In the genomic region with DNA sequence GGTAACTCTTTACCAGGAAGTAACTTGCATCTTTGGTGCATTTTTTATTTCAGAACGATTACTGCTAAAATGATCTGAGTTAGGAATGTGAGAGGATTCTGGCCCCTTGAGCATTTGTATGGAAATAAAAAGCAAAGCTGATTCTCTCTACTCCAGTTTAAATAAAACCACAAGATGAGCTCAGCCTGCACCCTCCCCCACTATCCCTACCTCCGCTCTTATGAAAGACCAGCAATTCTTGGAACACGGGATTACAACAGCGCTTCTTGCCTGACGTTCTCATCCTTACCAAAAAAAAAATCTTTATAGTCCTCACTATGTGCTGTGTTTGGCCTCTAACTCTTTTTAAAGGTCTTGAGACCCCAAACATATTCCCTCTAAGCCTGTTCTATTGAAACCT, we compare ENCODE assay signal across 12 mouse cellular contexts.
DNase-seq lines count a peak whose midpoint lies in the region; ATAC-seq and TF ChIP-seq lines count a peak whose summit lies in the region.
"Had no signal": no experiment of that assay in that cellular context is flagged by ENCODE, and none has a peak within 500 bp of the region (broad histone marks: within the 10 kb centered on the region; RNA-seq: fewer than 3 reads in every experiment).

No protein-coding gene starts in this region.

- H3K4me2 ChIP-seq in heart, embryonic 15.5 days, result peak overlapping the region; percentile 48
- H3K4me2 ChIP-seq: embryonic facial prominence, embryonic 12.5 days; kidney, embryonic 15.5 days; liver, embryonic 12.5 days had no signal

- ATAC-seq in heart, embryonic 15.5 days (replicated peaks; ENCODE audit: insufficient number of reproducible peaks, insufficient read depth, low FRiP score, low read depth), result no peak
- ATAC-seq: liver, embryonic 12.5 days had no signal

- H3K9me3 ChIP-seq in heart, embryonic 15.5 days (replicated peaks), result no peaks in the 10 kb centered on the region
- H3K9me3 ChIP-seq: embryonic facial prominence, embryonic 12.5 days; kidney, embryonic 15.5 days; liver, embryonic 12.5 days; megakaryocyte, embryonic 14.5 days had no signal

- WGBS in heart, embryonic 15.5 days, result 59% methylated on average over 5 of the region's 5 CpGs
- 61% methylated on average over 5 of the region's 5 CpGs for WGBS in lung, adult 2 months

- no peak for TF ChIP-seq CTCF in lung, adult 2 months (IDR thresholded peaks at IDR 0.05; ENCODE audit: insufficient read depth, low read length)
- TF ChIP-seq CTCF in cortical plate, adult 2 months (IDR thresholded peaks at IDR 0.05; ENCODE audit: extremely low read depth, insufficient read depth, low read length), result no peak

- no peak overlapping the region for H3K4me3 ChIP-seq in heart, embryonic 15.5 days
- H3K4me3 ChIP-seq in lung, adult 2 months (replicated peaks; ENCODE audit: extremely low read depth, low read depth, low read length), result no peak overlapping the region
- no peak overlapping the region for H3K4me3 ChIP-seq in cortical plate, adult 2 months (ENCODE audit: insufficient read depth, low read length)
- H3K4me3 ChIP-seq: embryonic facial prominence, embryonic 12.5 days; kidney, embryonic 15.5 days; liver, embryonic 12.5 days had no signal

- peak overlapping the region; percentile 64; the same call in 1 of the 2 replicates for H3K27ac ChIP-seq in heart, embryonic 15.5 days
- H3K27ac ChIP-seq in cortical plate, adult 2 months (ENCODE audit: insufficient read depth, low read length), result 0 out of 2 replicates have a peak overlapping the region, but pooled peaks have one; percentile 59
- H3K27ac ChIP-seq: kidney, embryonic 15.5 days; liver, embryonic 12.5 days had no signal

- no peak for DNase-seq in heart, postnatal 10 days
- DNase-seq in lung, postnatal 36 days, result peak; percentile 30
- no peak for DNase-seq in lung, adult 2 months
- DNase-seq in telencephalon, adult 2 months (ENCODE audit: low read depth, low spot score), result peak; percentile 68
- DNase-seq in retina, postnatal 1 day, result no peak
- DNase-seq: cerebellum, adult 8-10 months had no signal

- H3K36me3 ChIP-seq in heart, embryonic 15.5 days, result no peaks in the 10 kb centered on the region
- H3K36me3 ChIP-seq: embryonic facial prominence, embryonic 12.5 days; kidney, embryonic 15.5 days; liver, embryonic 12.5 days had no signal

- no peak for TF ChIP-seq POLR2A in lung, adult 2 months (IDR thresholded peaks at IDR 0.05; ENCODE audit: borderline replicate concordance, extremely low read depth, low read depth, low read length)
- no peak for TF ChIP-seq POLR2A in cortical plate, adult 2 months (IDR thresholded peaks at IDR 0.05; ENCODE audit: extremely low read depth, insufficient read depth, low read length)

- intact Hi-C loops in heart, postnatal 10 days (cut with DNase I), result loop anchor here (5.0 to 10.0 kb wide), 3 partner anchors 60 to 647 kb away; no protein-coding TSS in a partner anchor

- no peak overlapping the region for H3K9ac ChIP-seq in heart, embryonic 15.5 days
- H3K9ac ChIP-seq: embryonic facial prominence, embryonic 12.5 days; kidney, embryonic 15.5 days; liver, embryonic 12.5 days had no signal

- H3K4me1 ChIP-seq in heart, embryonic 15.5 days (replicated peaks), result peaks cover 5% of the 10 kb centered on the region
- no peaks in the 10 kb centered on the region for H3K4me1 ChIP-seq in lung, adult 2 months (ENCODE audit: control insufficient read depth, insufficient read depth, low read length)
- peaks cover 1% of the 10 kb centered on the region; the same call in 1 of the 2 replicates for H3K4me1 ChIP-seq in cortical plate, adult 2 months (ENCODE audit: control insufficient read depth, insufficient read depth, low read length)
- H3K4me1 ChIP-seq: kidney, embryonic 15.5 days; liver, embryonic 12.5 days; megakaryocyte, embryonic 14.5 days had no signal

- H3K27me3 ChIP-seq in heart, embryonic 15.5 days, result no peaks in the 10 kb centered on the region
- H3K27me3 ChIP-seq: embryonic facial prominence, embryonic 12.5 days; liver, embryonic 12.5 days; megakaryocyte, embryonic 14.5 days had no signal

Comparison
In these comparisons a context has a peak if more than half of its experiments do, and no peak if none do; other contexts are left out.
1. DNase-seq: peak in lung, postnatal 36 days (single experiment) and telencephalon, adult 2 months (single experiment); none in heart, postnatal 10 days (0 of 2), lung, adult 2 months (single experiment) and retina, postnatal 1 day (single experiment).